Mouse (Mus musculus): ENCODE measurements around the gene Acad12.
"Not testable (repeated sequence)": the region's sequence is repeated elsewhere in the genome, so short reads cannot be mapped to it uniquely, and the experiment has no call there.

Acad12 gene

GRCm38 (mm10) chr5:121609556-121610135 lies 9.1 kb downstream of the Acad12 start:
- not testable (repeated sequence) for DNase-seq

GRCm38 (mm10) chr5:121606151-121606550 lies 12.6 kb downstream of the Acad12 start:
- peak; percentile 81 for DNase-seq

GRCm38 (mm10) chr5:121603815-121604214 lies 14.9 kb downstream of the Acad12 start:
- not testable (repeated sequence) for DNase-seq

- DNase-seq = peak; percentile 83
Measured at GRCm38 (mm10) chr5:121601547-121602299, 17.0 kb downstream of the Acad12 start.

GRCm38 (mm10) chr5:121598871-121599610 lies 19.7 kb downstream of the Acad12 start:
- no peak for DNase-seq

GRCm38 (mm10) chr5:121597991-121598537 lies 20.7 kb downstream of the Acad12 start:
- no peak for DNase-seq

- DNase-seq = no peak
Measured at GRCm38 (mm10) chr5:121597332-121597731, 21.4 kb downstream of the Acad12 start.

- no peak for DNase-seq
Measured at GRCm38 (mm10) chr5:121596226-121596625, 22.5 kb downstream of the Acad12 start.

GRCm38 (mm10) chr5:121595758-121596157 lies 23.0 kb downstream of the Acad12 start:
- no peak for DNase-seq

- DNase-seq = no peak
Measured at GRCm38 (mm10) chr5:121594714-121595313, 23.9 kb downstream of the Acad12 start.

- peak; percentile 89 for DNase-seq
Measured at GRCm38 (mm10) chr5:121593451-121594401, 25.0 kb downstream of the Acad12 start, which contains the start of gene Aldh2. Aldh2 (minus strand) TSS chr5:121593824.

- peak; percentile 4 for DNase-seq
Measured at GRCm38 (mm10) chr5:121592816-121593407, 25.8 kb downstream of the Acad12 start.

GRCm38 (mm10) chr5:121592064-121592815 lies 26.5 kb downstream of the Acad12 start:
- no peak for DNase-seq

- DNase-seq = no peak
Measured at GRCm38 (mm10) chr5:121591417-121592063, 27.2 kb downstream of the Acad12 start.

- no peak for DNase-seq
Measured at GRCm38 (mm10) chr5:121589928-121590327, 28.8 kb downstream of the Acad12 start.

- DNase-seq = no peak
Measured at GRCm38 (mm10) chr5:121586400-121587039, 32.2 kb downstream of the Acad12 start.

- no peak for DNase-seq
Measured at GRCm38 (mm10) chr5:121585699-121586098, 33.0 kb downstream of the Acad12 start.

- no peak for DNase-seq
Measured at GRCm38 (mm10) chr5:121585005-121585404, 33.7 kb downstream of the Acad12 start.

GRCm38 (mm10) chr5:121583765-121584501 lies 34.8 kb downstream of the Acad12 start:
- DNase-seq = peak; percentile 31
